Mouse (Mus musculus) frontal cortex, adult 2 months (tissue): Measurements from ENCODE around the gene Faxc. TPM values are rescaled to one million over a fixed set of nuclear protein-coding genes. Genes with fewer than 3 reads are reported as not detected.
A peak's percentile ranks its signal among the peaks of the same experiment; 100 is the strongest.

Source experiments
- DNase-seq, 2 experiments: peaks; one replicate each; pipeline ENCODE4 v3.0.0; 2022; ENCODE audit warnings: low spot score in 1 of 2; ENCODE audit errors: extremely low spot score in 1 of 2
- polyA plus RNA-seq: library from polyadenylated mRNA; depleted of rRNA; stranded (reverse); fragments of >200 nt; gene quantifications from 2 replicates; pipeline ENCODE4 v1.2.3, GENCODE M21; 2012; rRNA removed

The Faxc gene
- polyA plus RNA-seq: 19.9 and 23.7 TPM in 2 replicates

DNA sequence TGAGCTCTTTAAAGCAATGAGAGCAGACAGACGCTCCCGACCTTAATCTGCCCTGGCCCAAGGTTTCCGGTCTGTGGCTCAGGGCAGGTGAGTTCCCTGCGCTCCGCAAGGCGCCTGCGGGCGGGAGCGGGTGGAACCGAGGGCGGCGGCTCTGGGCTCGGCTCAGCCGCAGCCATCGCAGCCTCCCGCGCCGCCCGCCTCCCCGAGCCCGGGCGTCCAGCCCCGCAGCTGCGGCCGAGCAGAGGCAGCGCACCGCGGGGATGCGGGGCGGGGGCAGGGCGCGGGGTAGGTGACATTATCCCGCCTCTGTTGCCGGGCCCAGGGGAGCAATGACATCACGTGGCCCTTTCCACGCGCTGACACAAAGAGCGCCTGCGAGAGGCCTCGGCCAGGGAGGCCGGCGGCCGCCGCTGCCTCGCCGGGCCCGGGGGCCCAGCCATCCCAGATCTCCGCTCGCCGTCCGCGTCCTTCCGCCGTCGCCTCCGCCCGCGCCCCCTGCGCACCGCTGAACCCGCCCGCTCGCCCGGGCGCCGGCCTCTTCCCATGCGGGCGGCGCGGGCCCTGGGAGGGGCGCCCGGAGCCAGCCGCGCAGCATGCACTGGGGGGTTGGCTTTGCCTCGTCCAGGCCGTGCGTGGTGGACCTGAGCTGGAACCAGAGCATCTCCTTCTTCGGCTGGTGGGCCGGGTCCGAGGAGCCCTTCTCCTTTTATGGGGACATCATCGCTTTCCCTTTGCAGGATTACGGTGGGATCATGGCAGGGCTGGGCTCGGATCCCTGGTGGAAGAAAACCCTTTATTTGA is at the start of gene Faxc:
Faxc (plus strand) TSS at position 359 of the 801 bp plus-strand sequence.
- peak in 1 of 2 experiments; percentile 55 for DNase-seq

- no peak for DNase-seq
Observed at GRCm38 (mm10) chr4:21882806-21883205, 48.3 kb upstream of the Faxc start.

DNA sequence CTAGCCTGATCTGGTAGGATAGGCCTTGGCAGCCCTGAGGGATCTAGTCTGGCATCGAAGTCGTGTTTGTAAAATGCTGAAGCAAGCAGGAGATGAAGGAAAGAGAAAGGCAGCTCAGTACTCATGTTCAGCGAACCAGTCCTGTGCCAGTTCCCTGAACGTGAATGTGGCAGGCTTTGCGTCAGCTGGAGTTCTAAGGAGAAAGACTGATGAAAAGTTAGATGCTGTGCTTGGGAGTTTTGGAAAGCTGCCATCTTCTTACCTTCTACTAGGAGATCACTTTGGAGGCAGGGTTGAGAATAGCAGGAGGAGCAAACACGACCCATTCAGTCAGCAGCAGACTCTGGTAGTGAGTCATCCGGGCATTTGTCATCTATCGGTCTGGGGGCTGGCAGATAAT is 45.3 kb upstream of the Faxc start:
- DNase-seq: peak in 1 of 2 experiments; percentile 43

DNA sequence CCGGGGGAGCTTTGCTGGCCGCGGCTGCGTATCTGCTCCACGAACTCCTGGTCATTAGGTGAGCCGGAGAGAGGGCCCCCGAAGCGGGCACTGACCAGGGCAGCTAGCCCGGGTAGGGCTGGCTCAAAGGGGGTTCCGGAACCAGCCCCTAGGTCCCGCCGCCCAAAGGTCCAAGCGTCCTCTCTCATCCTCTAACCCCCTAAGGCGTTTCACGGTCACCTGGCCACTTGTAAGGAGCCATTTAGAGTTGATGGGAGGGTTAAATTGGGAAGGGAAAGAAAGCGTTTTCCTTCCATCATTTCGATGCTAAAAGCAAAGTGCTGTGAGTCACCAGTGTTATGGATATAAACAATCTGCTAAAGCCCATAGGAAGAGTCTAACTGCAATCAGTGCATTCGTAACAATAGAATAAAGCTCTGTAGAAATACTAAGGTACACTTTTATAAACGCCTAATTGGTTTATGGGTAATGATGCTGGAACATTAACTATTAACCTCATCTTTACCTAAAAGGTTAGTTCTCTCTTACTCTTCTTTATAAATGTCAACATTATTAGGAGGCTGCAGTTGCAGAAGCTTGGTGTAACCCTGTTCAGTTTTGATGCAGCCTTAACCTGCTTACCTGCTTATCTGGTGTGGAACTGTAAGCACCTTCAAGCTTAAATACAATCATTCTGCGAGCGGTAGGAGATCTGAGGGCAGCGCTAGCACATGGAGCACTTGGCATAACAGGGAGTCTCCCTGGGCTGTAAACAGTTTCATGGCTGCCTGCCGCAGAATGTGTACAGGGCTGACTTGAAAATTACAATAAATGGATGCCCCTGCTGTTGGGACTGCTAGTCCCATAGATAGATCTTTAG is 872 bp downstream of the Faxc start:
- DNase-seq: peak in 1 of 2 experiments; percentile 36

DNA sequence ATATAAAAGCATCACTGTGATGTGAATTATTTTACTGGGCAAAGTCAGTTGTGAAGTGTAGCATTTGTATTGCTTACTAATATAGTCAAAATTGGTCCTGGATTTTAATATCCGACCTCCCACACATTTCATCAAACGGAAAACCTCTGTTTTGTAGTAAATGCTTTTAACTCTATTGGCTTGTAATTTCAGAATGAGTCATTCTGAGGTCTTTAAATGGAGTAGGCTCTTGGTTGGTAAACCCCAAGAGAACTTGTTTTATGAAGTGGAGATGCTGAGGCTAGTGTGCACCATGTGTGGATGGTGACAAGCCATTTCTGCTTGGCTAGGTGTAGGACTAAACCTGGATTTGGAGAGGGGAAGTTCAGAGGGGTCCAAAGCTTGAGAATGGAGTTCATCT is 4.2 kb downstream of the Faxc start:
- no peak for DNase-seq

- DNase-seq: no peak
Observed at GRCm38 (mm10) chr4:21936424-21936823, 5.3 kb downstream of the Faxc start.

GRCm38 (mm10) chr4:21937890-21938289 is 6.8 kb downstream of the Faxc start:
- no peak for DNase-seq

DNA sequence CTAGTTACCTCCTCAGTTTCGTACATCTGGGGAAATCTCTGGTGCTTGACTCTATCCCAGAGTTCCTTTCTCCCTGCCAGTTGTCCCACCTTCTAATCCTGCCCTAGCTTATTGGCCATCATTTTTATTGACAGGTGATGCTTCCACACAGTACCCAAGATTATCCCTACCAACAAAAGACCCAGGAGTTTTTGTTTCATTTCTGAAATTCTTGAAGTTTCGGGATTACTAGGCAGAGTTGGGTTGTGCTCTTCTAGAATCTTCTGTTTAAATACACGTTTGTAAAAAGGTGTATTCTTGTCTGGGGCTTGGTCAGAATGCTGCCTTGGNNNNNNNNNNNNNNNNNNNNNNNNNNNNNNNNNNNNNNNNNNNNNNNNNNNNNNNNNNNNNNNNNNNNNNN is 13.5 kb downstream of the Faxc start:
- no peak for DNase-seq

- DNase-seq: peak in 1 of 2 experiments; percentile 83
Observed at GRCm38 (mm10) chr4:21951444-21951843, 20.3 kb downstream of the Faxc start.

DNA sequence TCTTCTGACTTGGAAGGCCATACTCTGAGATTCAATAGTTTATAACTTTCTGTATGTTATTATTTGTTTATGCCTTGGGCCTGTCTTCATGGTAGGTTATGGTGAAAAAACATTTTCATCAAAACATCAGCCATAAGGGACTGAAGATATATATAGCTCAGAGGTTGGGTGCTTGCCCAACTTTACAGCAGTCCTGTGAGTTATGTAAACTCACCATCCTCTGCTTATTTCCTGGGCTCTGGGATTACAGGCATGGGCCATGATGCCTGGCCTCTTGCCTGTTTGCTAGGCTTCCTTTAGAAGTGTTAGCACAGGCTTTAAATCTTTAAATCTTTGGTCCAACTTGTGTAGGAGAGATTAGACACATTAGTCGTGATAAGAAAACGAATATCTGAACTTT is 21.1 kb downstream of the Faxc start:
- DNase-seq: peak in 1 of 2 experiments; percentile 57

GRCm38 (mm10) chr4:21957570-21958321 is 26.6 kb downstream of the Faxc start:
- DNase-seq: peak in 1 of 2 experiments; percentile 41

GRCm38 (mm10) chr4:21971949-21972348 is 40.8 kb downstream of the Faxc start:
- DNase-seq: no peak

GRCm38 (mm10) chr4:21974126-21974525 is 43.0 kb downstream of the Faxc start:
- DNase-seq: no peak

DNA sequence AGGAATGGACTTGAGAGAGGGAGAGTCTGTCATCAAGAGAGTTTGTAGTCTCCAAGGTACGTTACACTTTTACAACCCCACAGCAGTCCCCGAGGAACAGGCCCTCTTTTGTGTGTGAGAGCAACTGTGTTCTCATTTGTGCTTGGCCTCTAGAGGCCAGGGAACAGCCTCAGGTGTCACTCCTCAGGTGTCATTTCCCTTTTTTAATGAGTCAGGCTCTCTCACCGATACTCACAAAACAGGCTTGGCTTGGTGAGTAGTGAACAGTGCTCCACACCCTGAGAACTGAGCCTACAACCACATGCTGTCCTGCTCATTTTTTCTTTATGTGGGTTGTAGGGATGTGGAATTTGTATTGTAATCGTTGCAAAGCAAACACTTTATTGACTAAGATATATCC is 49.3 kb downstream of the Faxc start:
- no peak for DNase-seq

DNA sequence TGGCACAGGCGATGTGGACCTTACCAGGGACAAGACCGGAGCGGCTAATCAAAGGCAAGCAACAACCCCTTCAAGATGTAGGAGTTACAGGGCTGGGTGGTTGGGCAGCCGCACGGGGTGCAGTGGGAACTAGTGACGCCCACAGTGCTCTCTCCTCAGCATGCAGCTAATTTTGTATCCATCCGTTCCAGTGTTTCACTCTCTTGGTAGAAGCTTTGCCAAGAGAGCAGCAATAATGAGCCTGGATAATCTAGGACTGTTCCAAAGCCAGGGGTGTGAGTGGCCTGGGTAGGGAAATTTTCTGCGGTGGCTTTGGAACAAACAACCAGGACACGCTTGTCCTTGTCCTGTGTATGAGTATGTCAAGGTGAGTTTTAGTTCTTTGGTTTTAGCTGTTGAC is 51.3 kb downstream of the Faxc start:
- DNase-seq: peak; percentile 39 to 62

DNA sequence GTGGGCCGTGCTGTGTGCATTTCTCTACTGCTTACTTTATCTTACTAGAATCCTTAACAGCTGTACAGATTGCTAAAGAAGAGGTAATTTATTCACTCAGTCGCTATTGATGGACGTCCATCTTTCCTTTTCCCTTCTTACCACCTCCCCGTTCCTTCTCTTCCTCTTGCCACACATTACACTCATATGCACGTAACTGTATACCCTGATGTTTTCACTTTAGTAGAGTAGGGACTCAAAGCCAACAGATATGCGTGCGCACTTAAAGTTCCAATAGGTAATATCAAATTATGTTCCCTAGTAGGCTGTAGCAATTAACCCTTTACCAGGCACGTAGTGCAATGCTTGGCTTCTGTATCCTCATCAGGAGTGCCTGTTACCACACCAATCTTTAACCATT is 55.7 kb downstream of the Faxc start:
- no peak for DNase-seq

DNA sequence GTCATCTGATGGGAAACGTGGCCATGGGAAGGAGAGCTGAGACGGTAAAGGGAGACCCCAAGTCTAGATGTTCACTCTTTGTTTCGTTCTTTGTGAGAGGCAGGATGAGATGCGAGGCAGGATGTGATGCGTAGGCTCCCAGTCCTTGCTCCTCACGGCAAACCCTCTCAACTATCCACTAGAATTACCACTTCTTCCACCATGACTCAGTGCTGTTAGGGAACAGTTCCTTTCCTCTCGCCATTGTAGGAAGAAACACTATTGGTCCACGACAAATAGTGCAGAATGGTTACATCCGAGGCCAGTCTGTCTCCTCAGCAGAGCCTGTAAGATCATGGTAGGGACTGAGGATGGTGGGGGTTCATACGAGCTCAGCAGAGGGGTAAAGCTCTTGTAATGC is 56.3 kb downstream of the Faxc start:
- DNase-seq: peak in 1 of 2 experiments; percentile 25

GRCm38 (mm10) chr4:21989571-21990091 is 58.5 kb downstream of the Faxc start:
- DNase-seq: no peak

DNA sequence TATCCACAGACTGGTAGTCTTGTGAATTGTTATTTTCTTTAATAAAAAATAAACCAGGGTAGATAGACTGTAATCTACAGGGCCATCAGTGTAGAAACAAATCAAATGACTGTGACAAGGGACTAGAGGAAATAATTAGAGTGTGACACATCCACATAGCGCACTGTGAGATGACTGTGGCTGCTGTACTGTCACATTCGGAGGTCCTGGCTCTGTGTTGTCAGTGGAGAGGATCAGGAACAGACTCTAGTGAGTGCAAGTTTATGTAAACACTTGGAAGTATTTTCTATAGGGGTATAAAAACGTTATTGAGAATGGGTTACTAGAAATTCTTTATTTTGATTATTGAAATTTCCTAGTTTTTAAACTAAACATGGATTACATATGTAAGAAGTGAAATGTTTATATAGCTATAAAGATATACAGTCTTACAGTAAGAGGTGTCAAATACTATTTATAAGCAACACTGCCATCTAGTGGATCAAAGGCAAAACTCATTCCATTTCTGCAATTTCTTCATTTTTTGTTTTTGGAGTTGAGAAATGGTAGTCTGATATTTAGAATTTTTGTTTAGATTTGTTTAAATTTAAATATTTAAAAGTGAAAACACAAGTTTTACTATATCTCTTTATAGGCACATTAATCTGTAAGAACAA is 59.6 kb downstream of the Faxc start:
- DNase-seq: peak in 1 of 2 experiments; percentile 58
